Mouse (Mus musculus): ENCODE measurements around the gene Nme2. TPM values are rescaled to one million over a fixed set of nuclear protein-coding genes. Genes with fewer than 3 reads are reported as not detected.

The Nme2 gene
- total and polyA plus RNA-seq, 3 experiments: 945 to 1,722 (median 1,555) TPM

GRCm38 (mm10) chr11:93984619-93985018 lies 28.6 kb upstream of the Nme2 start:
- H3K4me1 ChIP-seq (ENCODE audit: control insufficient read depth in 1 of 2, insufficient read depth in 2 of 2): peaks cover 13 to 31% of the 10 kb centered on the region in 2 experiments
- no peak overlapping the region for H3K9ac ChIP-seq (ENCODE audit: insufficient read depth, low read depth)
- in situ Hi-C loops (cut with MboI; ENCODE audit: low pct_ligation_motif_present, low pct_unique_long_range_greater_than_20kb, low sequenced_read_pairs): no loop called here
- H3K36me3 ChIP-seq (replicated peaks in 1 of 2; ENCODE audit: control insufficient read depth in 1 of 2, insufficient read depth in 1 of 2, low read length in 1 of 2): no peaks in the 10 kb centered on the region
- H3K27ac ChIP-seq (ENCODE audit: insufficient read depth, low read depth): no peak overlapping the region
- H3K9me3 ChIP-seq (replicated peaks; ENCODE audit: low read length): no peaks in the 10 kb centered on the region
- TF ChIP-seq NELFE (IDR thresholded peaks at IDR 0.05; ENCODE audit: low read depth, low read length) (no peak), PAX5 (IDR thresholded peaks at IDR 0.05; ENCODE audit: low read length) (no peak), MAFK (IDR thresholded peaks at IDR 0.05; ENCODE audit: insufficient replicate concordance, low read length) (no peak), ELF1 (IDR thresholded peaks at IDR 0.05; ENCODE audit: low read depth, low read length) (no peak), KAT2A (IDR thresholded peaks at IDR 0.05; ENCODE audit: insufficient replicate concordance, low read length) (no peak), BHLHE40 (IDR thresholded peaks at IDR 0.05; ENCODE audit: low read depth, low read length) (no peak), GABPA (IDR thresholded peaks at IDR 0.05; ENCODE audit: insufficient replicate concordance, low read depth, low read length) (no peak), MYC (IDR thresholded peaks at IDR 0.05; ENCODE audit: low read depth, low read length) (no peak), ZKSCAN1 (IDR thresholded peaks at IDR 0.05; ENCODE audit: borderline replicate concordance, low read depth, low read length) (no peak), HCFC1 (IDR thresholded peaks at IDR 0.05; ENCODE audit: low read depth, low read length) (no peak), RCOR1 (conservative IDR thresholded peaks at IDR 0.05; ENCODE audit: low read depth, low read length) (no peak), RAD21 (IDR thresholded peaks at IDR 0.05; ENCODE audit: low read depth, low read length) (no peak), TBP (conservative IDR thresholded peaks at IDR 0.05; ENCODE audit: low read depth, low read length) (no peak), JUND (conservative IDR thresholded peaks at IDR 0.05; ENCODE audit: low read depth, low read length) (no peak), ZC3H11A (IDR thresholded peaks at IDR 0.05; ENCODE audit: low read depth, low read length) (no peak), NRF1 (IDR thresholded peaks at IDR 0.05; ENCODE audit: low read depth, low read length) (no peak), USF2 (conservative IDR thresholded peaks at IDR 0.05; ENCODE audit: low read depth, low read length) (no peak), EP300 (IDR thresholded peaks at IDR 0.05; ENCODE audit: low read length) (no peak)
- dilution Hi-C loops (cut with MboI; ENCODE audit: extremely low pct_ligation_motif_present, extremely low pct_unique_long_range_greater_than_20kb, low sequenced_read_pairs): no loop called here
- no peaks in the 10 kb centered on the region for H3K27me3 ChIP-seq (replicated peaks)
- no peak for DNase-seq (ENCODE audit: extremely low read depth)
- H3K4me2 ChIP-seq (ENCODE audit: insufficient read depth, low read depth, poor library complexity, severe bottlenecking): no peak overlapping the region
- no peaks in the 10 kb centered on the region for H3K79me2 ChIP-seq (replicated peaks; ENCODE audit: control insufficient read depth, extremely low read depth, insufficient read depth, poor library complexity, severe bottlenecking)
- H3K4me3 ChIP-seq (replicated peaks in 1 of 3; ENCODE audit: low read depth in 2 of 3, low read length in 2 of 3, poor library complexity in 1 of 3): no peak overlapping the region

GRCm38 (mm10) chr11:93979502-93980049 lies 23.5 kb upstream of the Nme2 start:
- no peak overlapping the region for H3K9ac ChIP-seq (ENCODE audit: insufficient read depth, low read depth)
- no peaks in the 10 kb centered on the region for H3K36me3 ChIP-seq (replicated peaks in 1 of 2; ENCODE audit: control insufficient read depth in 1 of 2, insufficient read depth in 1 of 2, low read length in 1 of 2)
- no peaks in the 10 kb centered on the region for H3K79me2 ChIP-seq (replicated peaks; ENCODE audit: control insufficient read depth, extremely low read depth, insufficient read depth, poor library complexity, severe bottlenecking)
- no peak for DNase-seq (ENCODE audit: extremely low read depth)
- in situ Hi-C loops (cut with MboI; ENCODE audit: low pct_ligation_motif_present, low pct_unique_long_range_greater_than_20kb, low sequenced_read_pairs) (no loop called here), dilution Hi-C loops (cut with MboI; ENCODE audit: extremely low pct_ligation_motif_present, extremely low pct_unique_long_range_greater_than_20kb, low sequenced_read_pairs) (no loop called here)
- no peak for TF ChIP-seq E2F4 (IDR thresholded peaks at IDR 0.05; ENCODE audit: insufficient replicate concordance, low read depth, low read length)
- no peak for TF ChIP-seq SIN3A (IDR thresholded peaks at IDR 0.05; ENCODE audit: low read length)
- TF ChIP-seq ZNF384 (IDR thresholded peaks at IDR 0.05; ENCODE audit: low read depth, low read length): no peak
- TF ChIP-seq USF2 (conservative IDR thresholded peaks at IDR 0.05; ENCODE audit: low read depth, low read length): no peak
- TF ChIP-seq ZMIZ1 (IDR thresholded peaks at IDR 0.05; ENCODE audit: low read depth, low read length): no peak
- no peak overlapping the region for H3K27ac ChIP-seq (ENCODE audit: insufficient read depth, low read depth)
- no peaks in the 10 kb centered on the region for H3K9me3 ChIP-seq (replicated peaks; ENCODE audit: low read length)
- no peaks in the 10 kb centered on the region for H3K27me3 ChIP-seq (replicated peaks)
- H3K4me3 ChIP-seq (replicated peaks in 1 of 3; ENCODE audit: low read depth in 2 of 3, low read length in 2 of 3, poor library complexity in 1 of 3): no peak overlapping the region
- no peak overlapping the region for H3K4me2 ChIP-seq (ENCODE audit: insufficient read depth, low read depth, poor library complexity, severe bottlenecking)
- H3K4me1 ChIP-seq (ENCODE audit: control insufficient read depth in 1 of 2, insufficient read depth in 2 of 2): peaks cover 0 to 2% of the 10 kb centered on the region in 2 experiments; a peak in 1 of 4 replicates
